Mouse (Mus musculus) kidney, adult 2 months (tissue): ENCODE measurements around the gene Sh3kbp1. TPM values are rescaled to one million over a fixed set of nuclear protein-coding genes. Genes with fewer than 3 reads are reported as not detected.

ENCODE experiments used
- DNase-seq: peaks from one replicate; pipeline ENCODE4 v3.0.0; 2021
- H3K27ac ChIP-seq: fragments of 200-500 bp; 2 replicates; pipeline ENCODE4 v1.5.1; 2012; ENCODE audit warnings: low read depth, low read length, control low read depth, inconsistent platforms; ENCODE audit not compliant: insufficient read depth
- H3K27me3 ChIP-seq: fragments of 200-500 bp; replicated peaks from 2 replicates; pipeline ENCODE4 v1.6.1; 2012; ENCODE audit warnings: mild to moderate bottlenecking, moderate library complexity, low read length, inconsistent platforms; ENCODE audit not compliant: control insufficient read depth, insufficient read depth
- H3K36me3 ChIP-seq: fragments of 200-500 bp; 2 replicates; pipeline ENCODE4 v1.6.1; 2012; ENCODE audit warnings: mild to moderate bottlenecking, moderate library complexity, low read length, inconsistent platforms; ENCODE audit not compliant: control insufficient read depth, insufficient read depth
- H3K4me1 ChIP-seq: fragments of 200-500 bp; 2 replicates; pipeline ENCODE4 v1.6.1; 2011; ENCODE audit warnings: low read length; ENCODE audit not compliant: control insufficient read depth, insufficient read depth
- H3K4me3 ChIP-seq: fragments of 200-500 bp; 2 replicates; pipeline ENCODE4 v1.5.1; 2011; ENCODE audit warnings: mild to moderate bottlenecking, low read depth, low read length, control low read depth; ENCODE audit not compliant: insufficient read depth
- CTCF ChIP-seq: fragments of 200-500 bp; conservative IDR thresholded peaks from 2 replicates; pipeline ENCODE4 v1.5.1; 2011; ENCODE audit warnings: low read depth, mild to moderate bottlenecking, control low read depth, low read length, moderate library complexity, mixed read lengths; ENCODE audit not compliant: insufficient read depth, insufficient read length
- POLR2A ChIP-seq: fragments of 200-500 bp; IDR thresholded peaks from one replicate; pipeline ENCODE4 v1.6.1; 2011; ENCODE audit warnings: low read depth, low read length, control low read depth
- WGBS: fragments of 180-500 bp; shearing (Covaris S2); methylation state at CpG from one replicate; pipeline ENCODE4 v1.1.7; 2018; 5-methylcytosine and 5-hydroxymethylcytosine counted together
- polyA plus RNA-seq: library from polyadenylated mRNA; depleted of rRNA; stranded (reverse); fragments of >200 nt; gene quantifications from 2 replicates; pipeline ENCODE4 v1.2.3, GENCODE M21; 2012

Sh3kbp1 gene
- polyA plus RNA-seq, 1 experiment: 9.4 TPM

DNA sequence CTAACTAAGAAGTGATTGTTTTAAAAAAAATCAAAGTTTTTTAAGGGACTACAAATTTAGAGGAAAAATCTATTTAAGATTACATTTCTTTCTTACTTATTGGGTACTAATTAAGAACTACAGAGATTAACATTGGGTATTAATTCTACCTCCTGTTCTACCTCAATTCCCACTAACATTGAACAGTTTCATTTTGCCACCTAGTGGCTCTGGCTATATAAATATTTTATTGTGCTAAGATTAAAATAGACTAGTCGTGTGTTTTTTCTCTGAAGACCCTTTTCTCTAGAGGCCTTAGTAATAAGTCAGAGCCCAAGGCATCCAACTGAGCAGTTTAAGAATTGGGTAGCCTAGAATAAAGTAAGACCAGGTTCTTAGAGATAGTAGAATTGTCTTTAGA lies 288.1 kb downstream of the Sh3kbp1 start:
- no peak for DNase-seq
- Histone ChIP-seq H3K4me3 (no peak overlapping the region), H3K36me3 (no peaks in the 10 kb centered on the region), H3K27ac (no peak overlapping the region), H3K27me3 (no peaks in the 10 kb centered on the region), H3K4me1 (no peaks in the 10 kb centered on the region)
- TF ChIP-seq POLR2A (no peak), CTCF (no peak)
- WGBS: 21% methylated on average over 1 of the region's 1 CpGs

DNA sequence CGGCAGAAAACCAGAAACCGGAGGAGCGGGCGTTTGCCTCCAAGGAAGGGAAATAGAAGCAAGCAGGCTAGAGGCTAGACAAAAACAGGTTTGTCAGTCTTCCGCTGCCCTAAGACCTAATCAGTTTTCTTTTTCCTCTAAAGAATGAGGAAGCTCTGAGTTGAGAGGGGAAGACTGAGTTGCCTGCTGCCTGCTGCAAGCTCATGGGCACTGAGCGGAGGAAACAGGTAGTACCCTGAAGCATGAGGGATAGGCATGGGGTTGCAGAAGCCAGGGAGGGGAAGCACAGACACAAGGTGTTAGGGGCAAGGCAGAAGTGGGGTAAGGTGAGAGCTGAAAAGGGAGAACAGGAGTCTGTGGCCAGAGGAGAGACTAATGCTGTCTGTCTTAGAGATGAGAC lies 297.7 kb downstream of the Sh3kbp1 start:
- no peak overlapping the region for H3K4me3 ChIP-seq
- no peak overlapping the region for H3K27ac ChIP-seq
- no peak for DNase-seq
- H3K4me1 ChIP-seq: no peaks in the 10 kb centered on the region
- H3K36me3 ChIP-seq: no peaks in the 10 kb centered on the region
- 69% methylated on average over 6 of the region's 6 CpGs for WGBS
- TF ChIP-seq POLR2A: no peak
- TF ChIP-seq CTCF: no peak
- no peaks in the 10 kb centered on the region for H3K27me3 ChIP-seq

DNA sequence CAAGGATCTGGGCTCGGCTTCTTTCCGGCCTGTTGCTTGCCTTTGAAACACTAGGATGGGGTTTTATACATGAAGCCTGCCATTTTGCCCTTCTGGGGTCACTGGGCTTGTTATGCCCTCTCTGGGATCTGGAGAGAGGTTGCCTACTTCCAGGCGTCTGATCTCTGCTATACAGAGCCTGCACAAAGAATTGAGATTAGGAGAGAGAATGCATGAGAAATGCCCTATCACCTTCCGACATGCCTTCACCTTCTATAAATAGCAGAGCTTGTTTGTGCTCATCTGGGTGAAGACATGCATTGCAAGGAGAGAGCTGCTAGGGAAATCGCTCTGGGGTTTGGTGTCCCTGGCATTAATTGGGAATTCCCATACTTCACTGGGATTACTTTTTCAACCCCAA lies 301.1 kb downstream of the Sh3kbp1 start:
- Histone ChIP-seq H3K4me1 (no peaks in the 10 kb centered on the region), H3K4me3 (no peak overlapping the region), H3K36me3 (no peaks in the 10 kb centered on the region), H3K27me3 (no peaks in the 10 kb centered on the region), H3K27ac (no peak overlapping the region)
- no peak for DNase-seq
- TF ChIP-seq CTCF: no peak
- TF ChIP-seq POLR2A: no peak
- 72% methylated on average over 5 of the region's 5 CpGs for WGBS

DNA sequence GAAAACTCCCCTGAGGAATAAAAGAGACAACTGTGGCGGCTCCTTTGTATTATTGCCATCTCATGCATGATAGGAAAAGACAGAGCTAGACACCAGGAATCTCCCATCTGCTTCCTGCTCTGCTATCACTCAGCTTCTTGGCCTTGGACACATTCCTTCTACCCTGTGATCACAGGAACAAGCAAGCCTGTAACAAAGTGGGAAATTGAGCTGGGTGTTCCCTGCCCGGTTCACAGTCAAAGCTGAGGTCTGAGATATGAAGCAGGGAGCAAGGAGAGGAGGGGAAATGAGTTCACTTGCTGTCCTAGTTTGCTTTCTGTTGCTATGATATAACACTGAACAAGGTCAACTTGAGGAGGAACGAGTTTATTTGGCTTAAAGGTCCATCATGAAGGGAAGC lies 301.8 kb downstream of the Sh3kbp1 start:
- no peaks in the 10 kb centered on the region for H3K36me3 ChIP-seq
- H3K27me3 ChIP-seq: no peaks in the 10 kb centered on the region
- no peak for DNase-seq
- H3K4me3 ChIP-seq: no peak overlapping the region
- no peak overlapping the region for H3K27ac ChIP-seq
- H3K4me1 ChIP-seq: no peaks in the 10 kb centered on the region
- 54% methylated on average over 3 of the region's 3 CpGs for WGBS
- TF ChIP-seq CTCF (no peak), POLR2A (no peak)

DNA sequence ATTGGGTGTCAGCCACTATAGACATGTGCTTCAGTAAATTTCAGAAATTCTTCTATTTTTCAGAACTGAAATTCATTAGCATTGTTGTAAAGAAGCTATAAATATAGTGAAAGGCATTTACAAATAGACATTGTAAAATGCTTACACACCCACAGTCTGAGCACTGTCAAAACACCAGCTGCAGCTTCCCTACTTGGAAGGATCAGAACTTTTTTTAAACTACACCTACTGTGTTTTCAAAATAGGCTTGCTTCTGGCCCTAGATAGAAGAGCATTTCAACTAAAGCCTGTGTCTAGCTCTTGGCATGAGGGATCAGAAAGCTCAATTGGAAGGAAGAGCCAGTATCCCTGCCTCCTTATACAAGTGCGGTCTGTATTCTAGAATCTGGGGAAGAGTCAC lies 305.0 kb downstream of the Sh3kbp1 start:
- no peaks in the 10 kb centered on the region for H3K4me1 ChIP-seq
- TF ChIP-seq CTCF (no peak), POLR2A (no peak)
- DNase-seq: no peak
- H3K27me3 ChIP-seq: no peaks in the 10 kb centered on the region
- H3K4me3 ChIP-seq: no peak overlapping the region
- H3K36me3 ChIP-seq: no peaks in the 10 kb centered on the region
- 95% methylated on average over 1 of the region's 1 CpGs for WGBS
- H3K27ac ChIP-seq: no peak overlapping the region

DNA sequence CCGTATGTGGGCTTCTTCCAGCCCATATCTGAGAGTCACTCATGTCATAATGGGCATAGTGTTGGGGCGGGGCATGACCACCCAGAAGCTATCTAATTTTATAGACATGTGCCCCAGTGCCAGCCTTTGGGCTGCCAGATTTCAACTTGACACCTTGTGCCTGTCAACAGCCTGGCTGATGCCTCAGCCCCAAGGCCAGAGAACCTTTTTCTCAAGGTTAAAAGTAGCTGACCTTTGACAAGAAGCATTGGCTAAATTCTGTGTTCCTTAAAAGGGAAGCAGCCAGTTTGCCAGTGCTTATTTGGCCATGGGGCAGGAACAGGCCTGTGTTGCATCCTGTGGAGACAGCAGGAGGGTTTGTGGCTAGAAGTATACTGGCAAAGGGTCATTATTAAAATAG lies 315.5 kb downstream of the Sh3kbp1 start:
- H3K27ac ChIP-seq: no peak overlapping the region
- no peak for DNase-seq
- no peaks in the 10 kb centered on the region for H3K4me1 ChIP-seq
- H3K4me3 ChIP-seq: no peak overlapping the region
- no peak for TF ChIP-seq CTCF
- TF ChIP-seq POLR2A: no peak
- WGBS: 98% methylated on average over 2 of the region's 2 CpGs
- H3K27me3 ChIP-seq: no peaks in the 10 kb centered on the region
- no peaks in the 10 kb centered on the region for H3K36me3 ChIP-seq

DNA sequence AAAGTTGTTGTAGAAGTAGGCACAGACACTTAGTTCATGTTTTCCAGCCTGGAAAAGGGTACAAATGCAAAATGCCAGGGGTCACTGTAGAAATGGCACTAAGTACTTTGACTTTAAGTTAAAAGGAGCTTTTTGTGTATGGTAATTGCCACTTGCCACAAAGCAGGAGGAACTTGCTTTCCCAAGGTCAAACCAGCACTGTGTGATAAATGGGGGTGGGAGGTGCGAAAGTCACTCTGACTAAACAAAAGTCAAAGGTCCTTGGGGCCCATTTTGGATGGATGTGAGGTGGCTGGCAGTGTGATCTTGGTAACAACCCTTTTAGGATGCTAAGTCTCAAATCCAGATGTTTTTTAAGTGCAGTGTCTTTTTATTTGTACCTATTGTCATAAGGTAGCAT lies 316.5 kb downstream of the Sh3kbp1 start:
- H3K27me3 ChIP-seq: no peaks in the 10 kb centered on the region
- H3K4me1 ChIP-seq: no peaks in the 10 kb centered on the region
- DNase-seq: no peak
- WGBS: 82% methylated on average over 1 of the region's 1 CpGs
- H3K27ac ChIP-seq: no peak overlapping the region
- H3K36me3 ChIP-seq: no peaks in the 10 kb centered on the region
- TF ChIP-seq POLR2A: no peak
- no peak overlapping the region for H3K4me3 ChIP-seq
